Mouse (Mus musculus) heart, embryonic 15.5 days (tissue): Measurements from ENCODE around the gene Gm12355. TPM values are rescaled to one million over a fixed set of nuclear protein-coding genes. Genes with fewer than 3 reads are reported as not detected.
A peak's percentile ranks its signal among the peaks of the same experiment; 100 is the strongest.

Experiments used
- ATAC-seq: fragments of 200-750 bp; cut with Nextera tagmentation; replicated peaks from 2 replicates; pipeline ENCODE4 v1.8.0; 2017; ENCODE audit warnings: low read depth, moderate TSS enrichment; ENCODE audit not compliant: insufficient number of reproducible peaks, insufficient read depth, low FRiP score
- H3K27ac ChIP-seq: fragments of 300-500 bp; sonication (generic); 2 replicates; pipeline ENCODE4 v1.5.1; 2015; ENCODE audit warnings: mild to moderate bottlenecking, inconsistent platforms
- H3K27me3 ChIP-seq: fragments of 300-500 bp; sonication (generic); 2 replicates; pipeline ENCODE4 v1.6.1; 2015; ENCODE audit warnings: inconsistent platforms
- H3K36me3 ChIP-seq: fragments of 300-500 bp; sonication (generic); 2 replicates; pipeline ENCODE4 v1.6.1; 2015; ENCODE audit warnings: mild to moderate bottlenecking, inconsistent platforms
- H3K4me1 ChIP-seq: fragments of 300-500 bp; sonication (generic); replicated peaks from 2 replicates; pipeline ENCODE4 v1.6.1; 2015; ENCODE audit warnings: inconsistent platforms
- H3K4me2 ChIP-seq: fragments of 300-500 bp; sonication (generic); 2 replicates; pipeline ENCODE4 v1.6.1; 2015; ENCODE audit warnings: inconsistent platforms, mild to moderate bottlenecking, moderate library complexity
- H3K4me3 ChIP-seq: fragments of 300-500 bp; sonication (generic); 2 replicates; pipeline ENCODE4 v1.5.1; 2015; ENCODE audit warnings: mild to moderate bottlenecking, inconsistent platforms
- H3K9ac ChIP-seq: fragments of 300-500 bp; sonication (generic); 2 replicates; pipeline ENCODE4 v1.6.1; 2015; ENCODE audit warnings: mild to moderate bottlenecking, inconsistent platforms
- H3K9me3 ChIP-seq: fragments of 300-500 bp; sonication (generic); replicated peaks from 2 replicates; pipeline ENCODE4 v1.6.1; 2016; ENCODE audit warnings: inconsistent platforms
- WGBS: fragments of 180-500 bp; shearing (Covaris S2); methylation state at CpG from one replicate; pipeline ENCODE4 v1.1.7; 2015; ENCODE audit warnings: mixed read lengths; 5-methylcytosine and 5-hydroxymethylcytosine counted together
- polyA plus RNA-seq: library from polyadenylated mRNA; unstranded; fragments of >200 nt; fragmentation: Nextera tagmentation; extraction: Ambion mirVana; gene quantifications from 2 replicates; pipeline ENCODE4 v1.2.1, GENCODE M21; 2015

Gm12355 gene
- polyA plus RNA-seq, 1 experiment from 2014 or later = 0.14 TPM

DNA sequence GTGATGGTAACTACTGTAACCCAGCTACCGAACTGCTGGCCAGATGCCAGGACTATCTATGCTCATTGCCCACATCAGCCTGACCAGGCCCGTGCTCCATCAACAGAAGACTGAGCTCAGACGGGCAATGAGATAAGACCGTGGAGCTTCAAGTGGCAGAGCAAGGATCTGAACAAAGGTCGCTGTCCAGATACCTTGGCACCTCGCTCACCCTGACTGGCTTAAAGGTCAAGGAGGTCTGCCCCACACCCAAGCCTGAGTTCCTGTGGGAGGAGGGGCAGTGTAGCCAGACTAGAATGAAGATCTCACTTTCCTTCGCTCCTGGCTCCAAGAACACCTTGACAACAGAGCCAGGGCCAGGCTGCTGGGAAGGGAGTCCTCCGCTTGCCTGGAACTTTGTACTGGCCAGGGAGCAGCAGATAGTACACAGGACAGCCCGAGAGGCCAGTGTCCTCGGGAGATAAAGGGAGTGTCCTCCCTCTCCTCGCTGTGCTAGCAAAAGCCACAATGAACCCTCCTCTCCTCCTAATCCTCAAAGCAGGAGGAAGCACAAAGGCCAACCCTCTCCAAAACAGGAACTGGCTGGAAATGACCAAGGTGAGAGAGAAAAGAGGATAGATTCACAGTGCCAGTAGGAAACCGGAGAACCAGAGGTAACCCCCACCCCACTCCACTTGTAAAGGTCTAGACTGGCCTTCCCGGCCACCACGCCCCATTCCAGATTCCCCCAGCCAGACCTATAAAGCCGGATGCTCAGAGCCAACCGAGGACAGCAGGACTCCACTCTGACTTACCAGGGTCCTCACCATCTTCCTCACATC is 45.0 kb downstream of the Gm12355 start:
- Histone ChIP-seq H3K27me3 (no peaks in the 10 kb centered on the region), H3K9me3 (no peaks in the 10 kb centered on the region), H3K4me1 (peaks cover 49% of the 10 kb centered on the region), H3K36me3 (peaks cover 15% of the 10 kb centered on the region), H3K4me3 (no peak overlapping the region), H3K27ac (peak overlapping the region; percentile 50), H3K4me2 (no peak overlapping the region), H3K9ac (no peak overlapping the region)
- ATAC-seq = peak; percentile 47; the same call in 1 of the 2 replicates
- WGBS = 40% methylated on average over 16 of the region's 16 CpGs

GRCm38 (mm10) chr11:98577776-98578175 is 47.7 kb downstream of the Gm12355 start:
- H3K4me1 ChIP-seq = peaks cover 28% of the 10 kb centered on the region
- WGBS = 86% methylated on average over 5 of the region's 5 CpGs
- H3K9ac ChIP-seq = no peak overlapping the region
- no peak overlapping the region for H3K4me2 ChIP-seq
- H3K9me3 ChIP-seq = no peaks in the 10 kb centered on the region
- H3K36me3 ChIP-seq = peaks cover 7% of the 10 kb centered on the region
- ATAC-seq = no peak
- H3K4me3 ChIP-seq = no peak overlapping the region
- no peaks in the 10 kb centered on the region for H3K27me3 ChIP-seq
- H3K27ac ChIP-seq = no peak overlapping the region

Other genes with a start within 250 kb of the Gm12355 start
- gene Tcap, start 241.8 kb downstream of the Gm12355 start, polyA plus RNA-seq = 154 and 158 TPM in 2 replicates
- gene Pnmt, start 239.2 kb downstream of the Gm12355 start, polyA plus RNA-seq = 0.52 and 0.57 TPM in 2 replicates
- 17.0 and 19.3 TPM in 2 replicates for gene Pgap3, start 225.2 kb downstream of the Gm12355 start, polyA plus RNA-seq
- gene Erbb2, start 213.2 kb downstream of the Gm12355 start, polyA plus RNA-seq = 36.1 and 44.2 TPM in 2 replicates
- 98.8 and 108 TPM in 2 replicates for gene Mien1, start 186.7 kb downstream of the Gm12355 start, polyA plus RNA-seq
- gene Grb7, start 179.3 kb downstream of the Gm12355 start, polyA plus RNA-seq = 1.3 and 5.0 TPM in 2 replicates
- 0.05 and 0.70 TPM in 2 replicates for gene Ikzf3, start 79.6 kb downstream of the Gm12355 start, polyA plus RNA-seq
- 0.11 and 0.43 TPM in 2 replicates for gene Zpbp2, start 74.6 kb downstream of the Gm12355 start, polyA plus RNA-seq
- 55.6 and 68.0 TPM in 2 replicates for gene Ormdl3, start 38.3 kb downstream of the Gm12355 start, polyA plus RNA-seq
- not detected in 2 replicates for gene Lrrc3c, start 27.4 kb downstream of the Gm12355 start, polyA plus RNA-seq
- gene Gsdma3, start 699 bp upstream of the Gm12355 start, polyA plus RNA-seq = not detected in 2 replicates
- not detected in 2 replicates for gene Gsdma2, start 21.1 kb upstream of the Gm12355 start, polyA plus RNA-seq
- not detected in 2 replicates for gene Gsdma, start 38.7 kb upstream of the Gm12355 start, polyA plus RNA-seq
- gene Psmd3, start 56.9 kb upstream of the Gm12355 start, polyA plus RNA-seq = 141 and 177 TPM in 2 replicates
- gene Csf3, start 75.6 kb upstream of the Gm12355 start, polyA plus RNA-seq = not detected in 2 replicates
- gene Med24, start 103.8 kb upstream of the Gm12355 start, polyA plus RNA-seq = 33.5 and 43.0 TPM in 2 replicates
- 34.8 and 39.5 TPM in 2 replicates for gene Thra, start 115.0 kb upstream of the Gm12355 start, polyA plus RNA-seq
- gene Nr1d1, start 149.7 kb upstream of the Gm12355 start, polyA plus RNA-seq = 7.0 and 7.5 TPM in 2 replicates
- gene Msl1, start 169.9 kb upstream of the Gm12355 start, polyA plus RNA-seq = 15.5 and 17.2 TPM in 2 replicates
- gene Casc3, start 179.2 kb upstream of the Gm12355 start, polyA plus RNA-seq = 21.3 and 27.6 TPM in 2 replicates
- 0.71 and 1.5 TPM in 2 replicates for gene Rapgefl1, start 211.1 kb upstream of the Gm12355 start, polyA plus RNA-seq
- gene Wipf2, start 238.0 kb upstream of the Gm12355 start, polyA plus RNA-seq = 2.2 and 2.8 TPM in 2 replicates